Mouse (Mus musculus): Measurements from ENCODE around the gene Pgpep1l.

DNA sequence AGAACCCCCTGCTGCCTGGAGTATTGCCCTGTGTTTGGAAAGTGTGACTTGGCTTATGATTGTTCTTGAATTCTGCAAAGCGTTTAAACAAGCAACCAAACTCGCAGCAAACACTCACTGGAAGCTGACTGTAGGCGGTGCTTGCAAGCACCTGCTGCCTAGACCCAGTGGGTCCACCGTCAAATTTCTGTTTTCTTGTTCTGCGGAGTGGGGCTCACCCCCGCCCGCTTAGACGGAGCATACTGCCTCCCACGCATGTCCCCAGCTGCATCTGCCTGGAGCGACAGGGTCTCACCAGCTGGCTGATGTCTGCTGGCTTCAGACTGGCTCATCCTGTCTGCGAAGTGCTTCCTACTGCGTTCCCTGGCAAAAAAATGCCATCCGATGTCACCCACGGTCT is 498 bp upstream of the Pgpep1l start:
- TF ChIP-seq CTCF (IDR thresholded peaks at IDR 0.05; ENCODE audit: low read depth) (no peak), EP300 (IDR thresholded peaks at IDR 0.05; ENCODE audit: low read depth) (no peak)

Data from heart, postnatal 0 days (tissue).